Mouse (Mus musculus): ENCODE data around the gene 4931429L15Rik.

4931429L15Rik gene

GRCm38 (mm10) chr9:46329801-46330585 lies 10.2 kb upstream of the 4931429L15Rik start:
- H3K9me3 ChIP-seq (ENCODE audit: low read length): no peaks in the 10 kb centered on the region
- peaks cover 57% of the 10 kb centered on the region for H3K4me1 ChIP-seq (replicated peaks; ENCODE audit: low read depth, low read length)
- no peaks in the 10 kb centered on the region for H3K36me3 ChIP-seq (ENCODE audit: insufficient read depth, low read length)
- peak overlapping the region; percentile 80 for H3K4me3 ChIP-seq (replicated peaks; ENCODE audit: low read length)
- no peak for TF ChIP-seq NANOG (IDR thresholded peaks at IDR 0.05; ENCODE audit: borderline replicate concordance, low read length)
- TF ChIP-seq POU5F1 (IDR thresholded peaks at IDR 0.05; ENCODE audit: borderline replicate concordance, low read length): no peak
- TF ChIP-seq CTCF (conservative IDR thresholded peaks at IDR 0.05; ENCODE audit: low read length): 0 out of 2 replicates have a peak, but pooled peaks have one; percentile 7
- H3K27me3 ChIP-seq (ENCODE audit: insufficient read depth, low read length): peaks cover 22% of the 10 kb centered on the region

- no peaks in the 10 kb centered on the region for H3K9me3 ChIP-seq (ENCODE audit: low read length)
- H3K4me3 ChIP-seq (replicated peaks; ENCODE audit: low read length): peak overlapping the region; percentile 80
- H3K4me1 ChIP-seq (replicated peaks; ENCODE audit: low read depth, low read length): peaks cover 54% of the 10 kb centered on the region
- peaks cover 14% of the 10 kb centered on the region for H3K27me3 ChIP-seq (ENCODE audit: insufficient read depth, low read length)
- H3K36me3 ChIP-seq (ENCODE audit: insufficient read depth, low read length): no peaks in the 10 kb centered on the region
- TF ChIP-seq POU5F1 (IDR thresholded peaks at IDR 0.05; ENCODE audit: borderline replicate concordance, low read length) (no peak), CTCF (conservative IDR thresholded peaks at IDR 0.05; ENCODE audit: low read length) (no peak), NANOG (IDR thresholded peaks at IDR 0.05; ENCODE audit: borderline replicate concordance, low read length) (no peak)
Observed at GRCm38 (mm10) chr9:46329250-46329648, 9.5 kb upstream of the 4931429L15Rik start.

GRCm38 (mm10) chr9:46328572-46329249 lies 8.9 kb upstream of the 4931429L15Rik start:
- H3K9me3 ChIP-seq (ENCODE audit: low read length): no peaks in the 10 kb centered on the region
- H3K36me3 ChIP-seq (ENCODE audit: insufficient read depth, low read length): no peaks in the 10 kb centered on the region
- peak overlapping the region; percentile 80 for H3K4me3 ChIP-seq (replicated peaks; ENCODE audit: low read length)
- TF ChIP-seq POU5F1 (IDR thresholded peaks at IDR 0.05; ENCODE audit: borderline replicate concordance, low read length) (no peak), NANOG (IDR thresholded peaks at IDR 0.05; ENCODE audit: borderline replicate concordance, low read length) (no peak), CTCF (conservative IDR thresholded peaks at IDR 0.05; ENCODE audit: low read length) (no peak)
- H3K27me3 ChIP-seq (ENCODE audit: insufficient read depth, low read length): peaks cover 11% of the 10 kb centered on the region
- peaks cover 50% of the 10 kb centered on the region for H3K4me1 ChIP-seq (replicated peaks; ENCODE audit: low read depth, low read length)

GRCm38 (mm10) chr9:46327706-46328571 lies 8.2 kb upstream of the 4931429L15Rik start:
- H3K9me3 ChIP-seq (ENCODE audit: low read length): no peaks in the 10 kb centered on the region
- peaks cover 14% of the 10 kb centered on the region; the same call in 1 of the 2 replicates for H3K27me3 ChIP-seq (ENCODE audit: insufficient read depth, low read length)
- H3K4me1 ChIP-seq (replicated peaks; ENCODE audit: low read depth, low read length): peaks cover 50% of the 10 kb centered on the region
- H3K36me3 ChIP-seq (ENCODE audit: insufficient read depth, low read length): no peaks in the 10 kb centered on the region
- TF ChIP-seq NANOG (IDR thresholded peaks at IDR 0.05; ENCODE audit: borderline replicate concordance, low read length) (no peak), POU5F1 (IDR thresholded peaks at IDR 0.05; ENCODE audit: borderline replicate concordance, low read length) (no peak), CTCF (conservative IDR thresholded peaks at IDR 0.05; ENCODE audit: low read length) (peak; percentile 74)
- peak overlapping the region; percentile 80 for H3K4me3 ChIP-seq (replicated peaks; ENCODE audit: low read length)

GRCm38 (mm10) chr9:46326694-46327405 lies 7.1 kb upstream of the 4931429L15Rik start:
- Histone ChIP-seq H3K27me3 (ENCODE audit: insufficient read depth, low read length) (peaks cover 20% of the 10 kb centered on the region), H3K4me3 (replicated peaks; ENCODE audit: low read length) (no peak overlapping the region), H3K4me1 (replicated peaks; ENCODE audit: low read depth, low read length) (peaks cover 50% of the 10 kb centered on the region), H3K36me3 (ENCODE audit: insufficient read depth, low read length) (no peaks in the 10 kb centered on the region), H3K9me3 (ENCODE audit: low read length) (no peaks in the 10 kb centered on the region)
- TF ChIP-seq CTCF (conservative IDR thresholded peaks at IDR 0.05; ENCODE audit: low read length): 0 out of 2 replicates have a peak, but pooled peaks have one; percentile 7
- TF ChIP-seq POU5F1 (IDR thresholded peaks at IDR 0.05; ENCODE audit: borderline replicate concordance, low read length): no peak

GRCm38 (mm10) chr9:46320461-46320860 lies 675 bp upstream of the 4931429L15Rik start:
- Histone ChIP-seq H3K36me3 (ENCODE audit: insufficient read depth, low read length) (no peaks in the 10 kb centered on the region), H3K4me1 (replicated peaks; ENCODE audit: low read depth, low read length) (peaks cover 20% of the 10 kb centered on the region), H3K4me3 (replicated peaks; ENCODE audit: low read length) (no peak overlapping the region), H3K9me3 (ENCODE audit: low read length) (peaks cover 13% of the 10 kb centered on the region), H3K27me3 (ENCODE audit: insufficient read depth, low read length) (peaks cover 28% of the 10 kb centered on the region)
- no peak for TF ChIP-seq CTCF (conservative IDR thresholded peaks at IDR 0.05; ENCODE audit: low read length)
- TF ChIP-seq POU5F1 (IDR thresholded peaks at IDR 0.05; ENCODE audit: borderline replicate concordance, low read length): no peak
- no peak for TF ChIP-seq NANOG (IDR thresholded peaks at IDR 0.05; ENCODE audit: borderline replicate concordance, low read length)

- peaks cover 13% of the 10 kb centered on the region for H3K9me3 ChIP-seq (ENCODE audit: low read length)
- peaks cover 26% of the 10 kb centered on the region for H3K27me3 ChIP-seq (ENCODE audit: insufficient read depth, low read length)
- H3K4me1 ChIP-seq (replicated peaks; ENCODE audit: low read depth, low read length): peaks cover 24% of the 10 kb centered on the region
- H3K36me3 ChIP-seq (ENCODE audit: insufficient read depth, low read length): no peaks in the 10 kb centered on the region
- no peak overlapping the region for H3K4me3 ChIP-seq (replicated peaks; ENCODE audit: low read length)
- TF ChIP-seq POU5F1 (IDR thresholded peaks at IDR 0.05; ENCODE audit: borderline replicate concordance, low read length) (no peak), NANOG (IDR thresholded peaks at IDR 0.05; ENCODE audit: borderline replicate concordance, low read length) (no peak), CTCF (conservative IDR thresholded peaks at IDR 0.05; ENCODE audit: low read length) (peak; percentile 75)
Observed at GRCm38 (mm10) chr9:46317957-46318356, 1.8 kb downstream of the 4931429L15Rik start.
